Mouse (Mus musculus): ENCODE measurements around the gene Spg7.
A peak's percentile ranks its signal among the peaks of the same experiment; 100 is the strongest.
"Not testable (repeated sequence)": the region's sequence is repeated elsewhere in the genome, so short reads cannot be mapped to it uniquely, and the experiment has no call there.

Spg7 gene

GRCm38 (mm10) chr8:123041774-123042105 lies 21.0 kb upstream of the Spg7 start:
- no peak for DNase-seq

- peak; percentile 100 for DNase-seq
Measured at GRCm38 (mm10) chr8:123042158-123042973, 20.4 kb upstream of the Spg7 start, which contains the start of gene Ankrd11. Ankrd11 (minus strand) TSS chr8:123042277.

- no peak for DNase-seq
Measured at GRCm38 (mm10) chr8:123042974-123043625, 19.6 kb upstream of the Spg7 start.

- DNase-seq = no peak
Measured at GRCm38 (mm10) chr8:123043941-123044340, 18.8 kb upstream of the Spg7 start.

GRCm38 (mm10) chr8:123044743-123045425 lies 17.9 kb upstream of the Spg7 start:
- DNase-seq = not testable (repeated sequence)

- no peak for DNase-seq
Measured at GRCm38 (mm10) chr8:123046706-123047105, 16.0 kb upstream of the Spg7 start.

- no peak for DNase-seq
Measured at GRCm38 (mm10) chr8:123047827-123048226, 14.9 kb upstream of the Spg7 start.

GRCm38 (mm10) chr8:123048402-123048801 lies 14.3 kb upstream of the Spg7 start:
- no peak for DNase-seq

- DNase-seq = no peak
Measured at GRCm38 (mm10) chr8:123051458-123051857, 11.3 kb upstream of the Spg7 start.

- DNase-seq = peak in 1 of 2 experiments; percentile 13
Measured at GRCm38 (mm10) chr8:123064072-123064471, 1.3 kb downstream of the Spg7 start.

- DNase-seq = peak in 1 of 2 experiments; percentile 11
Measured at GRCm38 (mm10) chr8:123064809-123065213, 2.1 kb downstream of the Spg7 start.

GRCm38 (mm10) chr8:123065214-123066100 lies 2.7 kb downstream of the Spg7 start:
- peak; percentile 95 to 98 for DNase-seq

GRCm38 (mm10) chr8:123066101-123066683 lies 3.5 kb downstream of the Spg7 start:
- peak in 1 of 2 experiments; percentile 11 for DNase-seq

- no peak for DNase-seq
Measured at GRCm38 (mm10) chr8:123071176-123071575, 8.4 kb downstream of the Spg7 start.

- no peak for DNase-seq
Measured at GRCm38 (mm10) chr8:123077213-123077612, 14.5 kb downstream of the Spg7 start.

GRCm38 (mm10) chr8:123082993-123083392 lies 20.3 kb downstream of the Spg7 start:
- DNase-seq = no peak

- DNase-seq = no peak
Measured at GRCm38 (mm10) chr8:123083610-123084009, 20.9 kb downstream of the Spg7 start.

GRCm38 (mm10) chr8:123087289-123087688 lies 24.5 kb downstream of the Spg7 start:
- no peak for DNase-seq

GRCm38 (mm10) chr8:123097216-123097615 lies 34.5 kb downstream of the Spg7 start:
- DNase-seq = no peak

GRCm38 (mm10) chr8:123097786-123098584 lies 35.2 kb downstream of the Spg7 start:
- peak in 1 of 2 experiments; percentile 24 for DNase-seq

- DNase-seq = no peak
Measured at GRCm38 (mm10) chr8:123100288-123100687, 37.5 kb downstream of the Spg7 start.

Data from cerebellum, adult 18-20 months (tissue).